Mouse (Mus musculus) thymus, postnatal 14 days (tissue): ENCODE measurements around the gene Ubxn10.

Experiments
- DNase-seq: peaks from one replicate; pipeline ENCODE4 v3.0.0; 2021

Gene Ubxn10

GRCm38 (mm10) chr4:138700184-138700982 is 36.6 kb downstream of the Ubxn10 start:
- DNase-seq, result peak; percentile 44

- DNase-seq, result no peak
Observed at GRCm38 (mm10) chr4:138698296-138698695, 38.7 kb downstream of the Ubxn10 start.

GRCm38 (mm10) chr4:138697166-138697860 is 39.7 kb downstream of the Ubxn10 start:
- no peak for DNase-seq

- DNase-seq, result no peak
Observed at GRCm38 (mm10) chr4:138696720-138697119, 40.2 kb downstream of the Ubxn10 start.

GRCm38 (mm10) chr4:138693043-138693692 is 43.8 kb downstream of the Ubxn10 start:
- DNase-seq, result no peak

- no peak for DNase-seq
Observed at GRCm38 (mm10) chr4:138691443-138692181, 45.4 kb downstream of the Ubxn10 start.

- no peak for DNase-seq
Observed at GRCm38 (mm10) chr4:138690561-138690960, 46.4 kb downstream of the Ubxn10 start.

- no peak for DNase-seq
Observed at GRCm38 (mm10) chr4:138689094-138689512, 47.9 kb downstream of the Ubxn10 start.

- DNase-seq, result no peak
Observed at GRCm38 (mm10) chr4:138685813-138686212, 51.2 kb downstream of the Ubxn10 start.

- no peak for DNase-seq
Observed at GRCm38 (mm10) chr4:138682760-138683159, 54.2 kb downstream of the Ubxn10 start.

GRCm38 (mm10) chr4:138680124-138680523 is 56.8 kb downstream of the Ubxn10 start:
- no peak for DNase-seq

- no peak for DNase-seq
Observed at GRCm38 (mm10) chr4:138677579-138677978, 59.4 kb downstream of the Ubxn10 start.

- DNase-seq, result peak; percentile 7
Observed at GRCm38 (mm10) chr4:138676480-138676879, 60.5 kb downstream of the Ubxn10 start.

GRCm38 (mm10) chr4:138672160-138672559 is 64.8 kb downstream of the Ubxn10 start:
- no peak for DNase-seq

GRCm38 (mm10) chr4:138670093-138670889 is 66.7 kb downstream of the Ubxn10 start:
- DNase-seq, result no peak

- no peak for DNase-seq
Observed at GRCm38 (mm10) chr4:138666521-138666920, 70.4 kb downstream of the Ubxn10 start.

- no peak for DNase-seq
Observed at GRCm38 (mm10) chr4:138659936-138660602, 76.9 kb downstream of the Ubxn10 start.
